Mouse (Mus musculus) urinary bladder, postnatal 10 days (tissue): ENCODE measurements around the gene Cd28.

Source experiments
- DNase-seq: peaks from one replicate; pipeline ENCODE4 v3.0.0; 2022; ENCODE audit warnings: low spot score

The Cd28 gene

DNA sequence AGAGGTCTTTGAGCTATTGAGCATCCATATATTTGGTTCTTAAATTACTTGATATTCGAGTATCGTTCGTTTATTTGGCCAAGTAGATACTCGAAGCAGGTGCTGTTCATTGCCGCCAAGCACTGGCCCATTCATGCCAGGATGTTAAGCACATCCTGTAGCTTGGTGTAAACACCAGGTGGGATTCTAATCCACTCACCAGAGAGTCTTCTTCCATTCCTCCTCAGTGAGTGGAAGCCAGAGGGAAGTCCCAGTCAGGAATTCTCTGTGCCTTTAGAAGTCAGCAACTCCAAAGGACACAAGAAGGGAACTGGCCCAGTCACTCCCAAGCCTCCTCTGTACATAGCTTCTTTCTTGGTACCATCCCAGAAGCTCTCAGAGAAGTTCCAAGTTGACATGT is at the start of gene Cd28:
Cd28 (plus strand) TSS at position 234 of the 400 bp plus-strand sequence.
- no peak for DNase-seq

DNA sequence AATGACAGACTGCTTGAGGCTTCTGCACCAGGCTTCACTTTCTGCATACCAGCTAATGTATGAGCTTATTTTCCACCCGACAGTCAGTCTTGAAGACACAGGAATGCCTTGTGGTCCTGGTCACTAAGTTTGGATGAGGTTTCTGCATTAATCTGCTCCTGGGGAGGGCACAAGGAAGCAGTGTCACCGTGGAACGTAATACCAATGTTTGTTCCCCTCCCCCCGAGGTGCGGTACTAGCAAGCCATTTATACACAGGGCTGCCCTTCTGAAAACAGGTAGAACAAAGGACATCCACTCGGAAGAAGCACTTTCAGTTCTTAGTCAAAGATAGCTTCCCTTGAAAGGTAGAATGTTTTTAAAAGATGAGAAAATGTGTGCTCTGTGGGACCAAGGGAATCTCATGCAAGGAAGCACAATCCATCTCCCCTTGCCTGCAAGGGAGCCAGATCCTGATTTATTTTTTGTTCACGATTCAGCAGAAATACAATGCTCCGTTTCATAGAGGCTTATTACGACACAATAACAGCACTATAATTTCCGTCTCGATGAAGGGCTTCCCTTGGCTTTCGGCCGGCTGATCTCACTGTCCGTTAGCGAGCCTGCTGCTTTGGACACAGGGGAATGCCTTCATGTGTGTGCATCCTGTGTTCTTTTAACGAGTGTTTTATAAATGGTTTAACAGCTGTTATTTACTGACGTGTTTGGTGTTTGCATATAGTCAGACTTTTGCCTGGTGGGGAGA is 48.6 kb upstream of the Cd28 start:
- DNase-seq, result no peak

DNA sequence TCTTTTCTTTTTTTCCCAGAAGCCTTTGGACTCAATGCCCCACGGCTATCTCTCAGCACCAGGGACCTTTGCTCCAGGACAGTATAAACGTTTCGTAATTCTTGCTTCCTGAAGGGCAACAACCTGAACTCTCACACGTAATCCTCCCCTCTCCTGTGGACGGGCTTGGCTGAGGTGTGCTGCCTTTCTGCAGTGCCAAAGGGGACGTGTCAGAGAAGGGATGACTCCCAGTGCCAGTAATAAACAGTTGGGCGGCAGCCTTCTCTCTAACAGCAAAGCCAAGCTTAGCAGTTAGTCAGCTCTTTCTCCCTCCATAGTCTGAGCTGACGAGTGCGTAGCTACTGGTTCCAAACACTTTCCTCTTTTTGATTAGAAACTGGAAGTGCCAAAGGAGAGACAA is 47.6 kb upstream of the Cd28 start:
- DNase-seq, result no peak

DNA sequence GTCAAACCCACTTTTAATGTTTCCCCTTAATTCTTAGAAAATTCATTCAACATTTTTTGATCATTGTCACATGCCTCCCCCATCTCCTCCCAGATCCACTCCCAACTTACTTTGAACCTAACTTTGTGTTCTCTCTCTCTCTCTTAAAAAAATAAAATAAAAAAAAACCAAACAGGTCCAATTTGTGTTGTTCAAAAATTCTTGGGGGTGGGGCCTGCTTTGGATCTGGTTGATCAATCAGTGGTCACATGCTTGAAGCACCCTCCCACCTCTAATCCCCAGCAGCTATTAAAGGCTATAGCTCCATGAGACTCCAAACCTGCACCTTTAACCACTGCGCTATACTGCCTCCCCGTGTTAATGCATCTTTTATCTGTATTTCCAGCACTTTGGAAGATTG is 46.9 kb upstream of the Cd28 start:
- DNase-seq, result no peak

DNA sequence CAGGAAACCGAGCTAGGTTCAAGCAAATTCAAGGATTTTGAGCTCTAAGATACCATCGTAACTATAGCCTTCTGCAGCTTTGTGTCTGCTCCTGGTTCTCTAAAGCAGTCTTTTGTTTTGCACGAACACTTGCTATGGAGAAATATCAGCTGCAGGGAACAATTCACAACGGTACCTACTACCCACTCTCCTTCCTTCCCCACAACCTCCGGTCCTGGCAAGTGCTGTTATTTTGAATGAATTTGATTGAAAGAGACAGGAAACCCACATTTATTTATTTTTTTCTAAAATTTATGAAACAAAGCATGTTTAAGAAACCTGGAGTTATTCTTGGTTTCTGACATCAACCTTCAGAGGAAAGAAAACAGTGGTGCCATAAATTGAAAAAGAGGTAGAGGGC is 46.4 kb upstream of the Cd28 start:
- no peak for DNase-seq

DNA sequence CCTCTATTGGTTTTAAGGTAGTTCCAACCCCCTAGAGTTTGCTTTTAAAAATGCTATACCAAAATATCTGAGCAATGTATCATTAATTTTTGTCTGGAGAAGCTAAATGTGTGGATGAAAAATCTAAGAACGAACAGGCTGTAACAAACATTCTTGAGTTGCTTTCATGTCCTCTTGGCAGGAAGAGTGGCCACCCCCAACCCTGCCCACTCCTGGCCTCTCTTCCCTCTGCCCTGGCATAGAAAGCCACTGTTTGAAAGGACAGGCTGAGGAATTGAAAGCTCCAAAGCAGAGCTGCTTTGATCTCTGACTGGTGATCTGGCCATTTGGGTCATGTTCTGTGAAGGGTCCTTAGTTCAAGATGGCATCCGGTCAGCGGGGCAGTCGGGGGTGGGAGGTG is 32.8 kb upstream of the Cd28 start:
- DNase-seq, result no peak

DNA sequence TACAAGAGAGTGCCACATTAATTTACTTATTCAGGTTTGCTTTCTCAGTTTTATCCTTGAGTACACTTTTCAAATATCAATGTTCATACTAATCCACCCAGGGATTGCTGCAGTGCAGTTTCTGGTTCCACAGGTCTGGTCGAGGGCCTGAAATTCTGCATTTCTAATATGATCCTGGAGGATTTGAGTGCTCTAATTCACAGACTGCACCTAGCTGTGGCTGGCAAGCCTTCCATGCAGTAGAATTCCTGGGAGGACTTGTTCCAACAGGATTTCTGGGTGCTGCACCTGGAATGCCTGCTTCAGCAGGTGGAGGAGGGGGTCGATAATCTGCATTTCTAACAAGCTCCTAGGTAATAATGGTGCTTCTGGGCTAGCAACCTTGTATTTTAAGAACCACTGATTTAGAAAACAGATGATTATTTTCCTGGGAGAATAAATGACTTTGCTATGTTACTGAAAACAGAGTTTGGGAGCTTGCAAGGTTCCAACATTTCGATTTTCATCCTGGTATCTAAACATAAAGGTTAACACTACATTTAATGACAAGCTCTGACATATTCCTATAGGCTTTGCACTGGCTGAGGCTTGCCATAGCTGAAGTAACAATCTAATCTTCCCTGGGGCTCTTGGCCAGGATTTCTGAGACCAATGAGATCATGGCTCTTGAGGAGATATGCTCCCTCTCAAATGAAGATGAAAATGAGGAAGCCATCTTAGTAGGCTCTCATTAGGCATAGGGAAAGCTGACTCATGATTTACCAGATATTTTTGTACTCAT is 20.3 kb upstream of the Cd28 start:
- DNase-seq, result no peak

DNA sequence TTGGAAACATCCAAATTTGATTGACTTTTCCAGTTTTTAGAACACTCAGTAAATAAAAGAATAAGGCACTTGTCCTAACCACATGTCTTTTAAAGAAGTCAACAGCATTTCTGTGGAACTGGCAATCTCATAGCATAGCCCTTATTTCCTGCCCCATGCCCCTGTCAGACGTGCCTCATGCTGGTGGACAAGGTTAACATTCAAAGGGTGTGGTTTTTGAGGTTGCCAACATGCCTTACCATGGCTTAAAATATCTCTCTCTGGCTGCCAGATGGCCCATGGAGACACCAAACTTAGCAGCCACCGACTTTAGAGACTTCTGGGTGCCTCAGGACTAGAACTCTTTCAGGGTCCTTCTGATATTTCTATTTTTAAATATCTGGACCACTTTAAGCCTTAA is 14.0 kb upstream of the Cd28 start:
- no peak for DNase-seq

DNA sequence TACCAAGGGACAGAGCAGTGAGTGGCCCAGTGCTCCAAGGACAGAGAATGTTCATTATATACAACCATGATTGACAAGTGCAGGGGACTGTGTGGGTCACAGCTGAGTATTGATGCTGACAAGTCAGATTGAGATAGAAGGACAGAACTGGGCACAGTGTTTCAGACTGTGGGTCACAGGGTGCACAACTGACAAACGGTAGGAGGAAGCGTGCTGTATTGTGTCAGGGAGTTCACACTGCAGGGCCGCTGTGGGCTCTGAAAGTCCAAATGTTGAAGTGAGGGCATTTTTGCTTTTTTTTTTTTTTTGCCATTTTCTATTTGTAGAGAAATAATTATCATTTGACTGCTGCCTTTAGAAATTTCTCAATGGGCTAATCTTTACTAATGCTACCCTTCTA is 3.4 kb upstream of the Cd28 start:
- DNase-seq, result no peak

DNA sequence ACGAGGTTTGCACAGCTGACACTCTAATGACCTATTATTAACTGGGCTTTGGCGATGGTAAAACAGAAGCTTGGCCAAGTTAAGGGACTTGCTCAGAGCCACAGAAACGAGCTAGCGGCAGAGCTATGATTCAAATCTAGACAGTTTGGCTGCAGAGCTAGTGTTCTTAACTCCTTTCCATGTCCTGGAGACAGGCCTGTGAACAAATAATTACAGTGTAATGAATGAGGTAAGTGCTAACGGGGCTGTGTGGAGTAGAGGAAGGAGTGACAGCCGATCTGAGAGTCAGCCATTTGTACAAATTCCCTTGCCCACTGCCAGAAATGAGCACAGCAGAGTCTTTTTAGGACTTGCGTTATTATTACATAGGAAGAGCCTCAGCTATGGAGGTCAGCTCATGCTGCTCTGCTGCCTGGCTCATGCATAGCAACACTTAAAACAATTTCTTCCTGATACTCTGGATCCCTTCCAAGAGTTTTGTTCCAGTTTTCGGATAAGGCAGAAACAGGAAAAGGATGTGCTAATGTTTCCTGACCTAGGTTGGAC is 876 bp upstream of the Cd28 start:
- DNase-seq, result no peak

DNA sequence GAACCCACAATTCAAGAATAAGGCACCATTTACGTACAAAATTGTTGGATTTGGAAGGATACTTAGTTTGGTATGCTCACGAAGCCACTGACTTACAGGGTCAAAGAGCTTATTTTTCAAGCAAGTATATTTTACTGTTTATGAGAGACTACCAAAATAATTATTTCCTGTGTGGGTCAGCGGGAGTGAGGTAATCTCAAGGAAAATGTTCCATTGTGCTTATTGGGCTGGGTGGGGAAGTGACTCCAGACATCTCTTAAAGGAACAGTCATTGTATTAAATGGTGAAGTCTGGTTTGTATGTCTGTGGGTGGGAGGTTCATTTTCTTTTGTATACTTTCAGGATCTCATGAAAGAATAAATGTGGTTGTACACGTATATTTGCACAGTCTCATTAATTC is 2.0 kb downstream of the Cd28 start:
- DNase-seq, result no peak

DNA sequence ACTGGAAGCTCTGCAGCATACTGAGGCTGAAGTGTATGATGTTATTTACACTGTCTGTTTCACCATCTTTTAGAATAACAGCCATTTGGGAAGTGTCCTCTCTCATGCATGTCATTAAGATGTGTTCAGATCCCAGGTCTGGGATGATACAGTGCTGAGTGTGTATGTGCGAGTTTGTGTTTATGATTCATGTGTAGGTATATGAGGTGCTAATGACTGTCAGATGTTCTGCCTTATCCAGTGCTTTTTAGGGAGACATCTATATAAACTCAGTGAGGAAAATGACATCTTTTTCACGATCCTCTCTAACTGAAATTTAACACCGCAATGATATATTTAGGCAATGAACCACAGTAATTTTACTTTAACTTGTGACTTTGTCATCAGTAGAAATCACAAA is 7.0 kb downstream of the Cd28 start:
- DNase-seq, result no peak

DNA sequence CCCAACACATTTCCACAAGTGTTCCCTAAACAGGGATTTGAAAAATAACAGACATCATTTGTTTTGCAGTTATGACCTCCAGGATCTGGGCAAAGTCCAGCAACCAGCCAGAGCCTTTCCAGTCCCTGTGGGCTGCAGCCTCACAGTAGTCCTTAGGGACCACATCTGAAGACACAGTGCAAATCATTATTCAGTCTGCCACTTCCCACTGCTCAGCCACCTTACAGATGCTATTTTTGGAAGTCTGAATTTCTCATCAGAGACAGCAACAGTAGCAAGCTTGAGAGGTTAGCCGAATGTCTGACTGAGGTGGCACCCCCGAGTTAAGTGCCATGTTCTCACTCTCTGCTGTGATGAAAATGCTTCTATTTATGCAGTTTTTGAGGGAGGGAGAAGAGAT is 15.3 kb downstream of the Cd28 start:
- no peak for DNase-seq

DNA sequence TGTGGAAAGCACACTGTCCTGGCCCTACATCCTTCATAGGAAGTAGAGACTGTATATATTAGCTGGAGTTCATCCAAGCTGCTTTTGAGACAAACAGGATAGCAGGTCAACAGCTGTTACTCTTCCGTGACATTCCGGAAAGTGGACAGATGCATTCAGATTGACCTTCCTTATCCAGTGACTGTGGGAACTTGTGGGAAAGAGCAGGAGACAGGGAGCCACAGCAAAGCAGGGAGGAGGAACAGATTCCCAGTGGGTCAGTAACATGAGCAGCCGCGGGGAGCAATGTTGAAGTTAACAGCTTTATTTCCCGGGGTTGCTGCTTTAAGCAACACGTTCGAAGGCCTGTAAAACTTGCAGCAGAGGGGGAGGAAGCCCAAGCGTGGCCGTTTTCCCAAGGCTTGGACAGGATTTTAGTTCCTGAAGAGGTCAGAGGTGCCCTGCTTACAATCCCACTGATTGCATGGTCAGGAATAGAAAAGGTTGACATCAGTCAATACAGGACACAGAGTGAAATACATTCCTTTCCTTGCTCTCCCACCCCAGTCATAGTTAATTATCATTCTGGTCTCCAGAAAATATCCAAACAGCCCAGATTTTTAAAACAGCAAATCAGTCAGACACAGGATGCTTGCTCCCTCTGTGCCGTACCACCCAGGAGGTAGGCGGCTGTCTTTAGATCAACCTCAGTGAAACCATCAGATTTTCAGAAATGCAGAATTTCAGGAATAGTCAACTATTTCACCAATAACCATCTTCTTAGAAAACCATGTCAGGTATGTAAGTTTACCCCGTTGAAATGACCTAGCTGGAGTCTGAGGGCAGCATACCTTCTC is 18.7 kb downstream of the Cd28 start:
- no peak for DNase-seq

DNA sequence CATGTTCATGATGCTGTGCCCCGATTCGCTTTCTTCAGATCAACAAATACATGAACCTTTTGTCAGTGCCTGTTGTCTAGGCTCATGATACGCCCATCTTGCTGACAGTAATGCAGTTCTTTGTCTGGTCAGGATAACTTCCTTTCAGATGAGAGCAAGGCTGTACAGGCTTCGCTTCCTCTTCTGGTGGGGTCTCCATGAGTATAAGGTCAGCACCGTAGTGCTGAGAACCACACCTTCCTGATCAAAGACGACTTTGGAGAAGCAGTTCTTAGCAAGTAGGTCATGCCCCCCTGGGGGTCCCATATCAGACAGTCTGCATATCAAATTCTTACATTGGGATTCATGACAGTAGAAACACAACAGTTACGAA is 19.3 kb downstream of the Cd28 start:
- DNase-seq, result no peak

DNA sequence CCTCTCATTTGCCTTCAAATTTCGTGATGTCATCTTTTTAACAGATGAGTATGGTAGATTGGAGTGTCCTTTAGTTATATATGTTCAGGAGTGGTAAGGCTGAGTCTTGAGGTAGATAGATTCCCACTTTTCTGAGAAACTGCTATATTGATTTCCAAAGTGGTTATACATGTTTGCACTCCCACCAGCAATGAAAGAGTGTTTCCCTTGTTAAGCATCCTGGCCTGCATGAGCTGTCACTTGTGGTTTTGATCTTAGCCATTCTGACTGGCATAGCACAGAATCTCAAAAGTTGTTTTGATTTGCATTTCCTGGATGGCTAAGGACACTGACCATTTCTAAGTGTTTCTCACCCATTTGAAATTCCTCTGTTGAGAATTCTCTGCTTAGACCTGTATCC is 27.7 kb downstream of the Cd28 start:
- no peak for DNase-seq

DNA sequence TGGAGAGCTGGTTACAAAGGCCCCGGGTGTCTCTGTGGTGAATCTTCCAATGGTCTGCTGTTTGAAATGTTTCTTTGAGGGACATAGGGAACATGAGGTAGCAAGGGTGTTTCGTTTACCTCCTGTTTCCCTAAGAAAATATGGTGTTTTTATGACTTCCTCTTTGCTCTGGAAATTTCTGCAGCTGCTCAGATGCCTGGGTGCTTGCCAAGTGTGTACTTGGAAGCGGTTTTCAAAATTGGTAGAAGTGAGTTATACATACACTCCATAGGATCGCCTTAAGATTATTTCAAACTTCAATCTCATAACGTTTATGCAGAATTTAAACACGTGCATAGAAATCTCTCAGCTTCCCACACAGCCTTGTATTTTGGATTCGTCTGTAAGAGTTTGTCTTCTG is 29.1 kb downstream of the Cd28 start:
- no peak for DNase-seq

DNA sequence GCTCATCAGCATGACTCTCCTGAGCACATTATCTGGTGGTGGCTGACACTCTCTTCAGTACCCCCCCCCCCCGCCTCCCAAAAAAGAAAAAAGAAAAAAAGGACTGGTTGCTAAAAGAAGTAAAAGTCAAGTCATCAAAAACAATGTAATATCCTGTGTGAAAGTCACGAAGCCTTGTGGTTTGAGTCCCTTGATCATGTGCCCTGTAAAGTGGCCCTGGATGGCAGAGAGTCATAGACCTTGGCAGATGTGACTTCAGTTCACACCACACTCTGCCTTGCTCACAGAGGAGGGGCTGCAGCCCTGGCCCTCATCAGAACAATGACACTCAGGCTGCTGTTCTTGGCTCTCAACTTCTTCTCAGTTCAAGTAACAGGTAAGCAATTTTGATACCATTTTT is 29.6 kb downstream of the Cd28 start:
- DNase-seq, result no peak

DNA sequence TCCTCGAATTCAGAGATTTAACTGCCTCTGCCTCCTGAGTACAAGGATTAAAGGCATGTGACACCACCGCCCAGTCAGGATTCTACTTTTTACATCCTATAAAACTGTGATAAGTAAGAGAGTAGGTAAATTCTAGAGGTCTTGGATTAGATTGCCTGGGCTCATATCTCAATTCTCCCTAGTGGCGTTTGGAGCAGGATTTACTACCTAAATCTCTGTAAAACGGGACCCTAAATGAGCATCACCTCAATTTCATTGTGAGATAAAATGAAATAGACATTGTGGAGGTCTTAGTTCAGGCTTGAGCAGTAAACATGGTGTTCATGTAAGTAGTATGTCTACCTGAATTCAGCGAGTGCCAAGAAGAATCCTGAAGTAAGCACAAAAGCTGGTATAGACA is 30.3 kb downstream of the Cd28 start:
- DNase-seq, result no peak

DNA sequence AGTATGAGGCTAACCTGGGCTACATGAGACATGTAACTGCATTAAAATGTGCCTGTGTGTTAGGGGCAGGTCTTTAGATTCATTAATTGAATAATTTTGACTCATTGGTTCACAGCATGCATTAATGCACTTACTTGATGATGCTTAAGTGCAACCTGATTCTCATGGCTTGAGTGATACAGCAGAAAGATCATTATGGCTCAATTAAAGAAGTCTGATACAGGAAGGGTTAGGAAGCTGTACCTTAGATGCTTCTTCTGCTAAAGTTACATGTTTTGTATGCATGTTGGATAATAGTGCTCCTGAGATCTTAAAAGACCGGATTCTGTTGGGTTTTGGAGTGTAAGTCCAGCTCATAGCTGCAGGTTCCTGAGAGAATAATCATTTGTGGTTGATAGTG is 31.7 kb downstream of the Cd28 start:
- DNase-seq, result no peak

DNA sequence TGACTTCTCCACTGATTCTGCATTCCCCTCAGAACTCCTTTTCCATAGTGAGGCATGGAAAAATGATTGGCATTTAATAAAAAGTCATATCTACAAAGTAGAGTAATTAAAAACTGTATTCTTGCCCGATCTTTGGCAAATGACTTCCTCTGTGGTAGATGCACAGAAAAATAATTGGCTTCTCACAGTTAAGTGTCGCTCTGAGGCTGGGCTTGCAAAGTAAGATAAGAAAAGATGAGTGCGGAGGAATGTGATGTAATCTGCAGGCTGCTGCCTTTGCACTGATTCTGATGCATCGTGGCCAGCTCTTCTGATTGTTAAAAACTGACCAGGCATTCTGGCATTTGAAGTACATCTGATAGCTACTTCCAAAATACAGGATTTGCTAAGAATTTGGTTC is 32.3 kb downstream of the Cd28 start:
- no peak for DNase-seq

DNA sequence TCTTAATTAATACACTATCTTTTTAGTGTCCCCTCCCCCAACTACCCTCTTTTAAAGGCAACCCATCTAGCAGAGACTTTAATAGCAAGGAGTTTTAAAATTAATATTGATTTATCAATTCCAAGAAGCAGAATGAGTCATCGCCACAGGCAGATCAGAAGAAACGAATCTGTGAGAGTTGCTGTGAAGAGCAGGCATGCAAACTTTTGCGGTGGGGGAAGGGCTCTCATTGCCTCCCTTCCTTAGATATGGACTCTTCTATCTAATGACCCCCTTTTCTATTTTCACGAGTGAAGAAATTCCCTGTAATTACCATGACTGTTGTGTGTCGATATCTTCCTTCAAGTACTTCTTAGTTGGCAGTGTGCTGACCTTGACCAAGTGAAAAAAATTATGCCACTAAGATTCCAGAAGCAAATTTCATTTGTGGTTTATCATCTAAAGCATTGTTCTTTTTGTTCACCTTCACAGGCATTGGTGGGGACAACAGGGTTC is 32.8 kb downstream of the Cd28 start:
- no peak for DNase-seq
